Mouse (Mus musculus): ENCODE results near the gene Fgf8. TPM values are rescaled to one million over a fixed set of nuclear protein-coding genes. Genes with fewer than 3 reads are reported as not detected.
A peak's percentile ranks its signal among the peaks of the same experiment; 100 is the strongest.

Gene Fgf8
- total RNA-seq, 2 experiments from 2014 or later: not detected

DNA sequence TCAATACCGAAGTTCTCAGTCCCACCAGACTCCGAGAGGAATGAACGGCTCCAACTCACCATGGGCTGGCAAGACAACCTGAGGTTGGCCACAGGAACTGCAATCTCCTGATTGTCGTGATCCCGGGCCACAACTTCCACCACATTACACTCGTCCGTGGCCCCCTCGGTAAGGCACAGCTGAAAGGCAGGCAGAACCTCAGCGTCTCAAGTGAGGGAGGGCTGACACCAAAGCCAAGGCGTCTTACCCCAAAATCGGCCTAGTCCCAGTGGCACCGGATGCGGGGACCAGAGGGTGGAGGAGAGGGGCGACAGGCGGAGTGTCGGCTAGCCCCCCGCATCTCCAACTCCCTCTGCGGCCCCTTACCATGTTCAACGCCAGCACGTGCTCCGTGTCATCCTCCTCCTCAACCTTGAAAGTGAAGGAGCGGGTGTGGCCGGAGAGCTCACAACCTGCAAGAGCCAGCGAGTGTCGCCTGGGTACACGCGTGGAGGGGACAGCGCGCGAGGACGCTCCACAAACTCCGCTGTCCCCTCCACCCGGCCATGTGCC is 6.1 kb upstream of the Fgf8 start:
- no peak for DNase-seq (ENCODE audit: low spot score in 2 of 2)

DNA sequence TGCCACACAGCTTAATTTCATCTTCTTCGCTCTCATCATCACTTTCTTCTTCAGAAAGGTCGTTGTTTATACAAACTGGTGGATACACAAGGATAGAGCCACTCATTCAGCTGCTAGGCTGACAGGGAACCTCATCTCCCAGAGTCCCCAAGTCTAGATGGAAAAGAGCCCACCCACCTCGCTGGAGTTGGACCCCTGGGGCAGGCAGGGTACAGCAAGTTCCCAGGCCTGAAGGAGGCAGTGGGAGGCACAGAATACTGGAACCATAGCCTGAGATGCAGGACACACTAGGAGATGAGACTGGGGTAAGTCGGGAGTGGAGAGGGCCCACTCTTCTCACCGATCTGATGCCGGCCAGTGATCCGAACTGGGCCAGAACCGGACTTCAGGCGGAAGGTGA is 5.5 kb upstream of the Fgf8 start:
- DNase-seq (ENCODE audit: low spot score in 2 of 2): no peak

DNA sequence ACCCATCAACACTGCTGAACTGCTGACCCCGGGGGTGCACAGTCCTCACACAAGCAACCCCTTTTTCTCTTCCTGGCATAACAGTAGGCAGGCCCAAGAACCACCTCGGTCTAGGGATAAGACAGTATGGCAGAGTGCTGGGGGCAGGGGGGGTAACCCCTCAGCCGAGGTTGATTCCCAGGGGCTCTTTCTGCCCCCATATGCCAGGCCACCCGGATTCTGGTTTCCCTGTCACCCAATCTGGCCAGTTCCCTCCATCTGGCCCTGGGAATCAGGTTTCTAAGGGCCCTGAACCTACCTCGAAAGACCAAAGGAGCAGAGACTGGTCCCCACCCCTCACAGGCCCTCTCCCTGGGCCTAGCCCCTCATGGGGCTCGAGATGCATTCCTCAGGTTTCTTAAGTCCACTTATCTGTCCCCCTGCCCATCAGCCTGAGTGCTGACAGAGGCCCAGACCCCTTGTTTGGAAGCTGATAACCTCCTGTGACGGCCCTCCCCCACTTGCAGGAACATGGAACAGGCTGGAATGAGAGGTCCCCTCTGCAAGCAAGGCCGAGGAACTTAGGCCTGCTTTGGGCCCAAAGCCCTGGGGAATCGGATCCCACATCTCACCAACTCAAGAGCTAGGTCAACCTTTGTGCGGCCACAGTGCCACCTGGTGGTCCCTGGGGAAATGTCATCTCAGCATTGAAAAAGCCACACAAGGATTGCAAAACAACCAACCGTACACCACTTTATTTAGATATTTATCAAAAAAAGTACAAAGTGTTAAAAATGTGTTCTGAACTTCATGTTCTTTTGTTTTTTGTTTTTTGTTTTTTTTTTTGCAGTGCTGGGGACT is 4.5 kb upstream of the Fgf8 start:
- DNase-seq (ENCODE audit: low spot score in 2 of 2): peak; percentile 86 to 91

DNA sequence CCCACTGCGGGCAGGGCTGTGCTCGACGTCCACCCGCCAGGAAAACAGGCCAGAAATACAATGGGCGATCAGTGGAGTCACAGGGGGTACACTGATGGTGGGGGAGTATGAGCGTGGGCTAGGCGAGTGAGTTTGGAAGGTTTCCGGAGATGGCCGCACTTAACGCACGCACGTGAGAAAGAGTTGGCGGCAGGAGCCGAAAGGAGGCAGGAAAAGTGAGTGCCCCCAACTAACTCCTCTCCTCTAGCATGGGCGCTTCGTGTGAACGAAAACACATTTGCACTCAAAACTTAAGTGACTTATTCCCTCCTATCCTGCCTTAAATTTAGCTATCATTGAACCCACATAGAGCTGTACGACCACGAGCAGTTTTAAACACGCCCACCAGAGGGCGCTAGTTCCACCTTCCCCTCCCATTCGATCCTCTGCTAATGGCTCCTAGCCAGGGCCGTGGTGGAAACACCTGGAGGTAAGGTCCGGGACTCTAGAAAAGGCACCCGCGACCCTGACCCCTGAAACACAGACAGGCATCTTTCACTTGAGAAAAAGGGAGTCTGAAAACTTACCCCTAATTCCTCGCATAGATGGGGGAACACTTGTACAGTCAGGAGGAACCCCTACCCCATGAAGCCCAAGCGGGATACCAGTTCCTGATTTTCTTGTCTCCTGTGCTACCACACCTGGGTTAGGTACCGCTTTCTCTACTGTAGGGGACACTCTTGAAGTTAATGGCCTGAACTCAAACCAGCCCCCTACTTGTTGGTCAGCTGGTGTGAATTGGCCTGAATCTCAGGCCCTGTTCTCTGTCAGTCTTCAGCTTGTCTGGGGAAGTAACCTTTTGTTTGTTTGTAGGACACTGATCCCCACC is 3.7 kb upstream of the Fgf8 start:
- peak; percentile 64 to 74 for DNase-seq (ENCODE audit: low spot score in 2 of 2)

DNA sequence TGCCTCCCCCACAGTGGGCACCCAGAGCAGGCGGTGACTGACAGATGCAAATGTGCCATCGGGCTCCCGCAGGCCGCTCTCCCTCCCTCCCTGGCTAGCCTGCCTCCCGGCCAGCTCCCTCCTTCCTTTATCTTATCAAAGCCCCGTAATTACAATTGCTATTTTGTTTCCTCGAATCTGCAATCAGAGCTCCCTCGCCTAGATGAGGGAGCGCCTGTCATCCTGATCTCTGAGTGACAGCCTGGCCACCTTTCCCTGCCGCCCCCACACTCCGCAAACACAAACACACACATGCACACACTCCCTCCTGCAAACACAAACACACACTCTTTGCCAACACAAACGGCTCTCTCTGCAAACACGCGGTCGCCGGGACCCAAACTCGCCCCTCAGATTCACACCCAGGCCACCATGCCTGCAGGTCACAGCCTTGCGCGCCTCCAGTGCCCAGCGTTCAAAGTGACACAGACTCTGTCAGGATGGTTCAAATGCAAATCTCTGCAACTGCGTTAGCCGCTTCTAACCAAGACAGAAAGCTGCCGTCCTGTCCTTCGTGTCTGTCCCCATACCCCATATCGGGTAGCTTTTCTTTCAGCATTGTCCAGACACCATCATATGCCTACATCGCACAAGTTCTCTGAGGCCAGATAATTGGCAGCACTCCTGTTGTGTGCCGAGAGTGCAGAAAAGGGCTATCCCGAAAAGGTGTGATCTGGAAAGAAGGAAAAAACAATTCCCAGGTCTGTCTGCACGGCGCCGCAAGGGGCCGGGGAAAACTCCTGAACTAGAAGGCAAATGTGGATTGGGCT is 2.8 kb upstream of the Fgf8 start:
- no peak for DNase-seq (ENCODE audit: low spot score in 2 of 2)

DNA sequence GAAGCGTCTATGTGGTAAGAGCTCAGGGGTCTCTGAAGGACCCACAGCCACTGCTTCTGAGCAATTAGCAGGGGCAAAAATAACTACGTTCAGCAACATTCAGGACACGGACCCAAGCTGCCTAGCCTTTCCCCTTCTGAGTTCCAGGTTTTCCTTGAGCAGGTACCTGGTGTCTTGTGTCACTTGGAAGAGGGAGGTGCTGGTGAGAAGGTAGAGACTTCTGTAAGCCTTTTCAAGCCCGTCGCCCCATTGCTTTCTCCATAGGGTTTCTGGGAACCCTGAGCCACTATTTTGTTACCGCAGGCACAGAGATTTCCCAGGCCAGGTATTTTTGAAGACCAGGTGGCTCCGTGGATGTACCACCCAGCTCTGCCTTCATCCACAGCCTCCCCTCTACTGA is 904 bp upstream of the Fgf8 start:
- no peak for DNase-seq (ENCODE audit: low spot score in 2 of 2)

DNA sequence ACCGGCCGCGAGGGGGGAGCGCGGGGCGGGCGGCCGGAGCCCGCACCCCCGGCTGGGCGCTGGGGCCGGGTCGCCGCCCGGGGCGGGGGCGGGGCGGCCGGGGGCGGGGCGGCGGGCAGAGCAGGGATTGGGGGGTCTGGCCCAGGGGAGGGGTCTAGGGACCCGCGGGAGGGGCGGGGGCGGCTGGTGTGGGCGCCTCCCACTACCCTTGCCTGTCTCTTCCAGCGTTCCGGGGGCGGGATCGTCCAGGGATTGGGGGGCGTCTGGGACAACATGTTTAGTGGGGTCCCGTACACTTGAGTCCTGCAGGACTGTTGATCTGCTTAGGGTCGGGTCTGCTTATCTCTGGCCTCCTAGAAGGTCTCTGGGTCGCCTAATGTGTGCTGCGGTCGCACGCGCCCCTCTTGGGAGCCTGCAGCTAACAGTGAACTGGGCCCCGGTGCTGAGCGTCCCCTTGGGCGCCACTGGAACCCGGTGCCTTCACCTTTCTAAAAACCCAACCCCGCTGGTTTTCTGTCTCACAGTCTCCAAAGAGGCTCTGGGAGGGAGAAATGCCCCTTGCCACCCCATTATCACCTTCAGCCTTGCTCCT is 365 bp upstream of the Fgf8 start:
- DNase-seq (ENCODE audit: low spot score in 2 of 2): no peak

DNA sequence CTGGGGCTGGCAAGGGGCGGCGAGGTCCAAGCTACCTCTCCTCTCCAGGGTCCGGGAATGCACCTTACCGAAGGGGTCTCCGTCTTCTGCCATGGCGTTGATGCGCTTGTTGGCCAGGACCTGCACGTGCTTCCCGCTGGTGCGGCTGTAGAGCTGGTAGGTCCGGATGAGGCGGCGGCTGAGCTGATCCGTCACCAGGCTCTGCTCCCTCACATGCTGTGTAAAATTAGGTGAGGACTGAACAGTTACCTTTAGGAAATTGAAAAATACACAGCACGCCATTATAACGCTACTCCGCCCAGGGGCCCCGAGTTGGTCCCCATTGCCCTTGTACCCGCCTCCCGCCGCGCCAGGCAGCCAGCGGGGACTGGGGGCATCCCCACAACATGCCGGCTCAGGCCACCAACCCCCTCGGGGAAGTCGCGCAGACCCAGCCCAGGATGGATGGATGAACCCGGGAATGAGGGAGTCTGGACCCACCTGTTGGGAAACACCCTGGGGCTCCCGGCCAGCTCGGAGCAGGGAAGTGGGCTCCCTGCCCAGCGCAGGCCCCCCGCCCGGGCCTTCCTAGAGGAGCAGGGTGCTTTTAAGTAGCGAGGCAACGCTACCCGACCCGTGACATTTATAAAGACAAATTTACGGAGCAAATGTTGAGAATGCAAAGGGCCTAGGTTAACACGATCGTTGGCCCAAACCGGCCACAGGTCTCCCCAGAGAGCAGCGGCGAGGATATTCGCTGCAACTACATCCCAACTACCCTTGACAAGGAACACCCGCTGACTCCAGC is 1.1 kb downstream of the Fgf8 start:
- no peak for DNase-seq (ENCODE audit: low spot score in 2 of 2)

DNA sequence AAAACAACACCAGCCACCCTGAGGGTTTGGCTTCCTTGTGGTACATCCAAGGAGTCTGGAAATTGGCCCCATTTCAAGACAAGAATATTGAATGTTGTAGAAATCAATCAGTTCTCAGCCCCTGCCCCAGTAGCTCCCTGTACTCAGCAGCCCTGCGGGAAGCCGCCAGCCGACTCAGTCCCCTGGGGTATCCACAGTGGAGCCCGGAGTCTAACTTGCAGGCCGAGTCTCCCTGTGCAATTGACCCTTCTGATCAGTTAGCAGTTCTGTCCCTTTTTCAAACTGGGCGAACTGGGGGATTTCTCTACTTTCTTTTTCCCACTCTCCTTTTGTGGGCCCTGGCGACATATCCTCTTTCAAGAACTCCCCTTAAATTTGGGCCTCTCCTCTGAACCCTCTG is 1.9 kb downstream of the Fgf8 start:
- DNase-seq (ENCODE audit: low spot score in 2 of 2): no peak

DNA sequence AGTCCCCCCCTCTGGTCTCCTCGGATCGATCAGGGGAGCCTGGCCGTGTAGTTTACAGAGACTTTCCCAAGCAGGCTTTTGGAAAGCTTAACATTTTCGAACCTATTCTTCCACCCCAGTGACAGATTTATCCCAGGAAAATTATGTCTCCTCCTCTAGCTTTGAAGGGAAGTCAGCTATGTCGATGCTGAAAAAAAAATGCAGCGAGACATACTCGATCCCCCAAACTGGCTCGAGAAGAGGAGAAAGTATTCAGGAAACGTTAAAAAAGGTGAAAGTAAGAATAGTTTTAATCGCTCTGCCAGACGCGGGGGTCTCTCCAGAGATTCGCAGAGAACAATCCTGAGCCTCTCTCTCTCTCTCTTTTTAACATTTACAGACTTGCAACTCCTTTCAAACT is 2.5 kb downstream of the Fgf8 start:
- no peak for DNase-seq (ENCODE audit: low spot score in 2 of 2)

DNA sequence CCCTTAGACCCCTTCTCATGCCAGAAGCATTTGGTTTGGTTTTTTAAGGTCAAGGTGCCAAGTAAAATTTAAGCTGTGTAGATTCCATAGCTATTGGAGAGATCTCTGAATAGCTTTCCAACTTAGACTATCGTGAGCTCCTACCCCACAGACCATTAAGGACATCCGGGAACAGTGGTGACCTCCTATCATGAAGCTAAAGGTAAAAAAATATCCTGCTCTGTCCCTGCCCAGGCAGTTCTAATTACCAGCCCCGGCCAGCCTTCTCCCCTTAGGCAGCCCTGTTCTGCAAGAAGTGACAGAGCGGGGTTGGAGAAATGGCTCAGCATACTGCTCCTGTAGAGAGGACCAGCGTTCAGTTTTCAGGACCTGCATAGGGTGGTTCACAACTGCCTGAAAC is 4.2 kb downstream of the Fgf8 start:
- DNase-seq (ENCODE audit: low spot score in 2 of 2): no peak

DNA sequence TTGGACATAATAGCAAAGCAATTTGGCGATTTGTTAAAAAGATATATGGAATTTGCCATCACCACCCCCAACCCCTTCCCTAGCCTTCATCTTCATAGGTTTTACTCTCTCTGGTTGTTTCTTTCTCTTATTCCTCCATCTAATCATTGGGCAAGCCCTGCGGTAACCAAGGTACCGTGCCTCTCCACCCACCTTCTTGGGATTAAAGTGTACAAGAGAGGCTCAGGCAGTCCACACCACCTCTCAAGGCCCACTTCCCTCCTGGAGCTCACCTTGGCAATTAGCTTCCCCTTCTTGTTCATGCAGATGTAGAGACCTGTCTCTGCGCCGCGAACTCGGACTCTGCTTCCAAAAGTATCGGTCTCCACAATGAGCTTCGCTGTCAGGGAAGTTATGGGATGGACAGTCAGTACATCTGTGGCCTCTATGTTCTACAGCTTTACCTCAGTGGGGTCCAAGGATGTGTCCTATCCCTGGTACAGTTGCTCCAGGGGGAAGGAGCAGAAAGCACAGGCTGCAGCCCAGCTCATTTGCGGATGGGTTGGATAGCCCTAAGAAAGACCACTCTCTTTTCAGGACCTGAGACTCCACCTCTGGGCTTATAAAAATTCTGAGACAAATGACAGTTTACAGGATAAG is 4.8 kb downstream of the Fgf8 start:
- no peak for DNase-seq (ENCODE audit: low spot score in 2 of 2)

DNA sequence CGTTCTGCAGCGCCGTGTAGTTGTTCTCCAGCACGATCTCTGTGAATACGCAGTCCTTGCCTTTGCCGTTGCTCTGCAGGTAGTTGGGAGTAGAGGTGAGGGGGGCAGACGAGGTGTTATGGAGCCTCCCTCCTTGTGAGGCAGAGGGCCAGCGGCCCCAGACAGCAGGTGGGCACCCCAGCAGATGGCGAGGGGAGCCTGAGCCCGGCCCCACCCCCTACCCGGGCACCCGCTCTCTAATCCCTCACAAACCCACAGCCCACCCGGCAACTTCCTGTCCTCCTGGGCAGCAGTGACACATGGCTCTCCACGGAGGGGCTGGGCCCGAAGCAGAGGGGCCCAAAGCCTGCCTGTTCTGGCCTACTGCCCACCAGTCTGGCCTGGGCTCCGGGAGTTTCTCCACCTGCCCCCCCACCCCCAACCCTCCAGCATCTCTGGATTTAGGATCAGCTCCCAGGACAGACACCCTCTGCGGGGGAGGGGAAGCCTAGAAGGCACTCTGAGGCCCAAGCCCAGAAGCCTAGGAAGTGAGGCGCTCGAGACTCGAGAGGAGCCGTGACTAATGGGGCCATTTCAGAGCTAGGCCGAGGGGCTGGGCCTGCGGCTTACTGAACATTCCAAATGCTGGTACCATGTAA is 5.4 kb downstream of the Fgf8 start:
- DNase-seq (ENCODE audit: low spot score in 2 of 2): no peak

DNA sequence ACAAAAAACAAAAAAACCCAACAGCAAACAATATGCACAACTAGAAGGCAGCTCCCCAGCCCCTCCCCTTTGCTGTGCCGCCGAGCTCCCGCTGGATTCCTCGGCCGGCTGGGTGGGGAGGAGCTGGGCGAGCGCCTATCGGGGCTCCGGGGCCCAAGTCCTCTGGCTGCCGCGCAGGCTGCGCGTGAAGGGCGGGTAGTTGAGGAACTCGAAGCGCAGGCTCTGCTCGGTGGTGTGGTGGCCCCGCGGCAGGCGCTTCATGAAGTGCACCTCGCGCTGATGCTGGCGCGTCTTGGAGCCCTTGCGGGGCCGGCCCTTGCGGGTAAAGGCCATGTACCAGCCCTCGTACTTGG is 5.9 kb downstream of the Fgf8 start:
- no peak for DNase-seq (ENCODE audit: low spot score in 2 of 2)

DNA sequence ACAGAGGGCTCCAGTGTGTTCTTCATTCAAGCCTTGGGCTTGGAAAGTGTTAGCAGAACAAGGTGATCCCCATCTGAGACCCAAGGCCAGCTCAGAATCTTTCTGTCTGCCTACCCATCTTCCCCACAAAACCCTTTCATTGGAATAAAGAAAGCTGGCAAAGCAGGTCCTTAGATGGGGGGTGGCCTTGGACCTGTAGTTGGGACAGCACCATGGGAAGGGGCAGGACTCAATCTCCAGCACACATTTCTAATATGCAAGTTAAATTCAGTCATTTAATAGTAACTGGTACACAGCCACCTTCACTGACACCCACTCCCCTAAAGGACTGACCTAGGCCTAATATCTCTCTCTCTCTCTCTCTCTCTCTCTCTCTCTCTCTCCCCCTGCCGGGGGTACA is 6.5 kb downstream of the Fgf8 start:
- DNase-seq (ENCODE audit: low spot score in 2 of 2): no peak

DNA sequence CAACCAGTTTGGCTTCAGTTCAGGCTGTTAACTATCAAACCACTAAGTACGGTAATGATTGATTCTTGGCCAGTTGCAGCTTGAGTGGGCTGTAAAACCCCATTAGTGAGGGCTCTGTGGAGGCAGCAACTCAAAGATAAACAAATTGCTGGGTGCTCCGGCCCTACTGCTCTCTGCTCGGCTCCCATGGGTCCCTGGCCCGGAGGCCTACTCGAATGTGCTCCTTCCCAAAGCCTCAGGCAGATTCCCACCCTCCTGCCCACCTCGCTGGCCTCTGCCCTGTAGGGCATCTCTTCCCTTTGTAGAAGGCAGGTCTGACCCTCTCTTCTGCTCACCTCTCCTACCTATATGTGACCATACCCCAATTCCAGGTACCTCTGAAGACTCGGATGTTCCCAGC is 8.0 kb downstream of the Fgf8 start:
- no peak for DNase-seq (ENCODE audit: low spot score in 2 of 2)

DNA sequence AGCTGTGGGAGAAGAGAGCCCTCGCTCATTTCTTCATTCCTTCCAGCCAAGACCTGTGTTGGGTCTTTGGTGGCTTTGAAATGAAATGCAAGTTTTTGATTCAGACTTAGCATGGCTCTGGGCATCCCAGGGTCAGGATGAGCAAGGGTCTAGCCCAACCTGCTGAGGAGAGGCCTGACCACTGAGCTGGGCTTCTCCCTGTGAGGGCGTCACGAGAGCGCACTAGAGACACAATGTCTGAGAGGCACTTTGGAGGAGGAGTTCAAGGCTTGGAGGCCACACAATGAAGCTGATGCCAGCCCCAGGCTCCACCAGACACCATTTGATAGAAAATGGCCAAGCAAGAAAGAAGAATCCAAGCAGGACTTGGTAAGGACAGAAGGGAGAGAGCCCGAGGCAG is 8.5 kb downstream of the Fgf8 start:
- DNase-seq (ENCODE audit: low spot score in 2 of 2): no peak

DNA sequence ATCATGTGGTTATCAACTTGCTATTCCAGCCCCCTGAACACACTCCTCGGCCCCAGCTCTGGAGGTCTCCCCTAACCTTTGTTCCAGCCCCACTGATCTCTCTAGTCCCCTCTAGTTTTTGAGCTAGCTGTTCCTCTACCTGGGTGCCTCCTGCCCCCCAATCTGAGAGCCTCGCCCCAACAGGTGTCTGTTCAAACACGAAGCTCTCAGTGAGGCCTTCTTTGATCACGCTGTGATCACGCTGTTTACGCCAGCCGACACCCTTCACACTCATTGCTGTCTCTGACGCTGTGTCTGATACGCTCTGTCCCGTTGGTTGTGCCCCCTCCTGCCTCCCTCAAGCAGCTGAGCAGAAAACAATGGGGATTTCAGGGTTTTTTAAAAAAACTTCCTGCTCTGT is 9.2 kb downstream of the Fgf8 start:
- DNase-seq (ENCODE audit: low spot score in 2 of 2): no peak

DNA sequence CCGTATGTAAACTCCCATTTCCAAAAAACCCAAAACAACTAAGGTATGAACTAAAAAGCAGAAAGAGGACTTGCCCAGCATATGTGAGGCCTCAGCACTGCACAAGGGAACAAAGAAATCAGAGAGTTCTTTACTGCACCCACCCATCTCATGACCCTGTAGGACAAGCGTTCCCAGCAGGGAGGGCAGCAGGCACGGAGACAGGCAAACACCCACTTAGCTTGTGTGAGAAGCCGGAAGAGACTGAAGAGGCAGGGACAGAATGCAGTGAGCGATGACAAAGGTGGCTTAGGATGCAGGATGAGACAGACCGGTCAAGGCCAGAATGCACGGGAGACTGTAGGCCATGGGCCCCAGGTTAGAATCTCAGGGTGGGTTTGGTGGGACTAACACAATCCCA is 11.1 kb downstream of the Fgf8 start:
- DNase-seq (ENCODE audit: low spot score in 2 of 2): no peak
